ENCODE assay signal across 8 mouse cellular contexts in the genomic region with DNA sequence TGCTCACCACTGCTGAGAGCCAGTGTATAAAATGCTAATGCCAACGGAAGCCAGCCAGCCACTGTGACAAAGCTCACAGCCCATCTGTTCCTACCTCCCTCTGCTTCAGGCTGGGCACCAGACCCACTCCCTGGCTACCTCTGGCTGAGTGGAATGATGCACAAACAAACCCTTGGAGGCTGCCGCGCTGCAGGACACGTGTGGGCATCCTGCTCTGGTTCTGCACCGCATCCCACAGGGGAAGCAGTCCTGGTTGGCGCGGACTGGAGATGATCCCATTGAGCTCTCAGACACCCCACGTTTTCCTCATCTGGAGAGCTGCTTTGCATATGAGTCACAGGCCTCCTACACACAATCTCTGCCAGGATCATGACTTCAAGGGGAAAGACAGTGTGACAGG.
DNase-seq lines count a peak whose midpoint lies in the region; ATAC-seq lines count a peak whose summit lies in the region.
"Had no signal": no experiment of that assay in that cellular context is flagged by ENCODE, and none has a peak within 500 bp of the region (broad histone marks: within the 10 kb centered on the region; RNA-seq: fewer than 3 reads in every experiment).

No protein-coding gene starts in this region.

- no peaks in the 10 kb centered on the region for H3K36me3 ChIP-seq in neural tube, embryonic 13.5 days
- H3K36me3 ChIP-seq in neural tube, embryonic 15.5 days = no peaks in the 10 kb centered on the region
- H3K36me3 ChIP-seq: liver, embryonic 15.5 days had no signal

- peaks cover 18% of the 10 kb centered on the region for H3K4me1 ChIP-seq in neural tube, embryonic 13.5 days (replicated peaks)
- H3K4me1 ChIP-seq in neural tube, embryonic 15.5 days = peaks cover 16% of the 10 kb centered on the region
- H3K4me1 ChIP-seq: liver, embryonic 15.5 days had no signal

- peak; percentile 91 to 93 for DNase-seq in frontal cortex, adult 2 months (ENCODE audit: extremely low spot score in 1 of 2, low spot score in 1 of 2)
- peak; percentile 64 to 77 for DNase-seq in layer of hippocampus, postnatal 36 days
- peak; percentile 96 for DNase-seq in telencephalon, adult 2 months (ENCODE audit: low read depth, low spot score)
- no peak for DNase-seq in spleen, postnatal 4 days (ENCODE audit: low spot score in 2 of 2)
- no peak for DNase-seq in kidney, adult 8-10 months

- H3K9ac ChIP-seq in neural tube, embryonic 13.5 days = no peak overlapping the region
- H3K9ac ChIP-seq in neural tube, embryonic 15.5 days (replicated peaks) = no peak overlapping the region
- H3K9ac ChIP-seq: liver, embryonic 15.5 days had no signal

- H3K9me3 ChIP-seq in neural tube, embryonic 13.5 days = no peaks in the 10 kb centered on the region
- H3K9me3 ChIP-seq in neural tube, embryonic 15.5 days (replicated peaks) = no peaks in the 10 kb centered on the region
- H3K9me3 ChIP-seq: liver, embryonic 15.5 days had no signal

- no peak overlapping the region for H3K4me2 ChIP-seq in neural tube, embryonic 13.5 days
- H3K4me2 ChIP-seq in neural tube, embryonic 15.5 days = no peak overlapping the region
- H3K4me2 ChIP-seq: liver, embryonic 15.5 days had no signal

- no peak overlapping the region for H3K27ac ChIP-seq in neural tube, embryonic 13.5 days (replicated peaks)
- no peak overlapping the region for H3K27ac ChIP-seq in neural tube, embryonic 15.5 days (replicated peaks)
- H3K27ac ChIP-seq: liver, embryonic 15.5 days had no signal

- no peak overlapping the region for H3K4me3 ChIP-seq in neural tube, embryonic 13.5 days
- H3K4me3 ChIP-seq in neural tube, embryonic 15.5 days (replicated peaks) = no peak overlapping the region
- H3K4me3 ChIP-seq: liver, embryonic 15.5 days had no signal

- peak; percentile 24; the same call in 1 of the 2 replicates for ATAC-seq in neural tube, embryonic 13.5 days (ENCODE audit: low read depth)
- ATAC-seq in neural tube, embryonic 15.5 days (ENCODE audit: low FRiP score) = no peak; the same call in 1 of the 2 replicates

- WGBS in neural tube, embryonic 13.5 days = 32% methylated on average over 8 of the region's 8 CpGs
- WGBS in neural tube, embryonic 15.5 days = 26% methylated on average over 8 of the region's 8 CpGs

- H3K27me3 ChIP-seq in neural tube, embryonic 13.5 days = peaks cover 41% of the 10 kb centered on the region
- H3K27me3 ChIP-seq in neural tube, embryonic 15.5 days (replicated peaks) = no peaks in the 10 kb centered on the region; the same call in 1 of the 2 replicates

Comparison
In these comparisons a context has a peak if more than half of its experiments do, and no peak if none do; other contexts are left out.
1. DNase-seq: peak in frontal cortex, adult 2 months (2 of 2), layer of hippocampus, postnatal 36 days (2 of 2) and telencephalon, adult 2 months (single experiment); none in spleen, postnatal 4 days (0 of 2) and kidney, adult 8-10 months (0 of 2).